Mouse (Mus musculus) midbrain, embryonic 14.5 days (tissue): ENCODE measurements around the gene Cdk2ap1. TPM values are rescaled to one million over a fixed set of nuclear protein-coding genes. Genes with fewer than 3 reads are reported as not detected.
"Not testable (repeated sequence)": the region's sequence is repeated elsewhere in the genome, so short reads cannot be mapped to it uniquely, and the experiment has no call there.

Source experiments
- ATAC-seq: fragments of 200-750 bp; cut with Nextera tagmentation; 2 replicates; pipeline ENCODE4 v1.8.0; 2017; ENCODE audit warnings: moderate number of reproducible peaks, moderate library complexity; ENCODE audit not compliant: low FRiP score, low TSS enrichment
- DNase-seq: peaks from one replicate; pipeline ENCODE4 v3.0.0-alpha.2; 2015
- H3K27ac ChIP-seq: fragments of 300-500 bp; sonication (generic); replicated peaks from 2 replicates; pipeline ENCODE4 v1.5.1; 2014; ENCODE audit warnings: mild to moderate bottlenecking, low read depth, low read length, moderate library complexity
- H3K27me3 ChIP-seq: fragments of 300-500 bp; sonication (generic); 2 replicates; pipeline ENCODE4 v1.6.1; 2014; ENCODE audit warnings: low read length, control low read depth, mixed read lengths; ENCODE audit not compliant: control insufficient read depth, insufficient read depth
- H3K36me3 ChIP-seq: fragments of 300-500 bp; sonication (generic); 2 replicates; pipeline ENCODE4 v1.6.1; 2014; ENCODE audit warnings: low read length, control low read depth; ENCODE audit not compliant: control insufficient read depth, insufficient read depth
- H3K4me1 ChIP-seq: fragments of 300-500 bp; sonication (generic); 2 replicates; pipeline ENCODE4 v1.6.1; 2014; ENCODE audit warnings: mild to moderate bottlenecking, antibody characterized with exemption, low read length, control low read depth; ENCODE audit not compliant: control insufficient read depth, insufficient read depth
- H3K4me2 ChIP-seq: fragments of 300-500 bp; sonication (generic); 2 replicates; pipeline ENCODE4 v1.6.1; 2014; ENCODE audit warnings: mild to moderate bottlenecking, low read length, moderate library complexity
- H3K4me3 ChIP-seq: fragments of 300-500 bp; sonication (generic); replicated peaks from 2 replicates; pipeline ENCODE4 v1.5.1; 2014; ENCODE audit warnings: low read depth, low read length
- H3K9ac ChIP-seq: fragments of 300-500 bp; sonication (generic); replicated peaks from 2 replicates; pipeline ENCODE4 v1.6.1; 2014; ENCODE audit warnings: mild to moderate bottlenecking, low read length, moderate library complexity
- H3K9me3 ChIP-seq: fragments of 300-500 bp; sonication (generic); 2 replicates; pipeline ENCODE4 v1.6.1; 2016; ENCODE audit warnings: low read length, control low read depth, mixed read lengths; ENCODE audit not compliant: control insufficient read depth
- WGBS: fragments of 180-500 bp; shearing (Covaris S2); extraction: QIAGEN DNeasy Blood & Tissue Kit; methylation state at CpG from one replicate; pipeline ENCODE4 v1.1.7; 2014; 5-methylcytosine and 5-hydroxymethylcytosine counted together
- polyA plus RNA-seq: library from polyadenylated mRNA; unstranded; fragments of >200 nt; fragmentation: Nextera tagmentation; extraction: Ambion mirVana; gene quantifications from 2 replicates; pipeline ENCODE4 v1.2.1, GENCODE M21; 2014

Gene Cdk2ap1
- polyA plus RNA-seq, 1 experiment from 2014 or later = 76.7 TPM

- ATAC-seq = no peak
- Histone ChIP-seq H3K27me3 (no peaks in the 10 kb centered on the region), H3K9me3 (no peaks in the 10 kb centered on the region), H3K4me3 (no peak overlapping the region), H3K9ac (no peak overlapping the region), H3K36me3 (peaks cover 68% of the 10 kb centered on the region), H3K4me2 (no peak overlapping the region), H3K4me1 (no peaks in the 10 kb centered on the region), H3K27ac (no peak overlapping the region)
- no peak for DNase-seq
- WGBS = 88% methylated on average over 7 of the region's 7 CpGs
Observed at GRCm38 (mm10) chr5:124317648-124318047, 45.2 kb downstream of the Cdk2ap1 start.

GRCm38 (mm10) chr5:124315941-124316340 is 46.9 kb downstream of the Cdk2ap1 start:
- Histone ChIP-seq H3K4me2 (no peak overlapping the region), H3K9me3 (no peaks in the 10 kb centered on the region), H3K36me3 (peaks cover 76% of the 10 kb centered on the region), H3K4me3 (no peak overlapping the region), H3K27me3 (no peaks in the 10 kb centered on the region), H3K4me1 (no peaks in the 10 kb centered on the region), H3K27ac (no peak overlapping the region), H3K9ac (no peak overlapping the region)
- ATAC-seq (no peak), DNase-seq (no peak)
- 90% methylated on average over 11 of the region's 11 CpGs for WGBS

GRCm38 (mm10) chr5:124315498-124315897 is 47.4 kb downstream of the Cdk2ap1 start:
- H3K36me3 ChIP-seq = peaks cover 75% of the 10 kb centered on the region
- no peaks in the 10 kb centered on the region for H3K9me3 ChIP-seq
- no peak overlapping the region for H3K27ac ChIP-seq
- H3K9ac ChIP-seq = no peak overlapping the region
- no peak overlapping the region for H3K4me3 ChIP-seq
- WGBS = 93% methylated on average over 9 of the region's 9 CpGs
- ATAC-seq (no peak), DNase-seq (no peak)
- no peaks in the 10 kb centered on the region for H3K4me1 ChIP-seq
- no peak overlapping the region for H3K4me2 ChIP-seq
- H3K27me3 ChIP-seq = no peaks in the 10 kb centered on the region

GRCm38 (mm10) chr5:124310091-124310490 is 52.8 kb downstream of the Cdk2ap1 start:
- DNase-seq (no peak), ATAC-seq (no peak)
- no peaks in the 10 kb centered on the region for H3K9me3 ChIP-seq
- 97% methylated on average over 11 of the region's 11 CpGs for WGBS
- no peak overlapping the region for H3K4me3 ChIP-seq
- H3K27ac ChIP-seq = no peak overlapping the region
- no peak overlapping the region for H3K9ac ChIP-seq
- no peaks in the 10 kb centered on the region for H3K4me1 ChIP-seq
- no peaks in the 10 kb centered on the region for H3K27me3 ChIP-seq
- no peak overlapping the region for H3K4me2 ChIP-seq
- H3K36me3 ChIP-seq = peaks cover 69% of the 10 kb centered on the region

- Histone ChIP-seq H3K27ac (no peak overlapping the region), H3K36me3 (peaks cover 63% of the 10 kb centered on the region), H3K27me3 (no peaks in the 10 kb centered on the region), H3K9ac (no peak overlapping the region), H3K4me3 (no peak overlapping the region), H3K9me3 (no peaks in the 10 kb centered on the region), H3K4me2 (no peak overlapping the region), H3K4me1 (no peaks in the 10 kb centered on the region)
- DNase-seq (no peak), ATAC-seq (no peak)
- 86% methylated on average over 10 of the region's 10 CpGs for WGBS
Observed at GRCm38 (mm10) chr5:124309155-124309554, 53.7 kb downstream of the Cdk2ap1 start.

- peaks cover 64% of the 10 kb centered on the region for H3K36me3 ChIP-seq
Observed at GRCm38 (mm10) chr5:124302853-124303252, 60.0 kb downstream of the Cdk2ap1 start.

GRCm38 (mm10) chr5:124300132-124300531 is 62.8 kb downstream of the Cdk2ap1 start:
- no peak for ATAC-seq
- H3K4me2 ChIP-seq = no peak overlapping the region
- no peak overlapping the region for H3K9ac ChIP-seq
- peaks cover 63% of the 10 kb centered on the region for H3K36me3 ChIP-seq
- WGBS = 84% methylated on average over 4 of the region's 4 CpGs
- DNase-seq = no peak
- no peaks in the 10 kb centered on the region for H3K4me1 ChIP-seq
- H3K4me3 ChIP-seq = no peak overlapping the region
- H3K9me3 ChIP-seq = no peaks in the 10 kb centered on the region
- no peaks in the 10 kb centered on the region for H3K27me3 ChIP-seq
- no peak overlapping the region for H3K27ac ChIP-seq

More at GRCm38 (mm10) chr5:124302853-124303252, 60.0 kb downstream of the Cdk2ap1 start:
- not testable (repeated sequence) for H3K4me1 ChIP-seq, H3K4me2 ChIP-seq, H3K27ac ChIP-seq, H3K9me3 ChIP-seq, ATAC-seq, H3K27me3 ChIP-seq, DNase-seq, H3K4me3 ChIP-seq, H3K9ac ChIP-seq
- WGBS = 95% methylated on average over 6 of the region's 6 CpGs

GRCm38 (mm10) chr5:124299307-124299706 is 63.6 kb downstream of the Cdk2ap1 start:
- H3K36me3 ChIP-seq = peaks cover 66% of the 10 kb centered on the region
- peak; percentile 68 for DNase-seq

GRCm38 (mm10) chr5:124296475-124296874 is 66.4 kb downstream of the Cdk2ap1 start:
- Histone ChIP-seq H3K27ac (no peak overlapping the region), H3K4me3 (no peak overlapping the region), H3K4me1 (no peaks in the 10 kb centered on the region), H3K4me2 (no peak overlapping the region), H3K9ac (no peak overlapping the region), H3K27me3 (no peaks in the 10 kb centered on the region), H3K9me3 (no peaks in the 10 kb centered on the region), H3K36me3 (peaks cover 69% of the 10 kb centered on the region)
- WGBS = 95% methylated on average over 4 of the region's 4 CpGs
- no peak for ATAC-seq
- DNase-seq = no peak

More at GRCm38 (mm10) chr5:124299307-124299706, 63.6 kb downstream of the Cdk2ap1 start:
- H3K9ac ChIP-seq, H3K4me1 ChIP-seq, H3K27me3 ChIP-seq, H3K4me2 ChIP-seq, ATAC-seq, H3K27ac ChIP-seq, H3K4me3 ChIP-seq, H3K9me3 ChIP-seq: not testable (repeated sequence)
- 67% methylated on average over 3 of the region's 4 CpGs for WGBS
